In the genomic region with DNA sequence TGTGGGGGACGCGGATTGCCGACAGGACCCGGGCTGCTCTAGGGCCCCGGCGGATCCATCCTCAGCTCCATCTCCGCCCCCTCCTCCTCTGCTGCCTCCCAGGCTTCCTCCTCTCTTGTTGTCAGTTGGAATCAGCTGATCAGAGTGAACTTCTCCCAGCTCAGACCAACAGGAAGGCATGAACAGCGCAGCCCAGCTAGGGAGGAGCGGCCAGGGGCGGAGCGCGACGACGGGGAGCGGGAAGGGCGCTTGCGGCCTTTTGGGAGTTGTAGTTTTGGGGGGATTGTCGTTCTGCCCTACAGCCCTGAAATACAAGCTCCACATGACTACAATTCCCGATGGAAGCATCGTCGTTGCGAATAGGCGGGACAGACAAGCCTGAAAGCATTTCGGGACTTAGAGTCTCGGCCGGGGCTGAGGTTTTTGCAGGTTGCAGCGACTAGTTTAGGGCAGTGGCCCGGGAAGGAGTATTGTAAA, we compare ENCODE assay signal across 8 mouse cellular contexts. TPM values are rescaled to one million over a fixed set of nuclear protein-coding genes. Genes with fewer than 3 reads are reported as not detected.
A peak's percentile ranks its signal among the peaks of the same experiment; 100 is the strongest.
DNase-seq lines count a peak whose midpoint lies in the region; ATAC-seq and TF ChIP-seq lines count a peak whose summit lies in the region.

Gene Zfyve1 (minus strand): TSS at position 198 of the 477 bp plus-strand sequence.

- no peaks in the 10 kb centered on the region for H3K4me1 ChIP-seq in ES-Bruce4 (ENCODE audit: control insufficient read depth, insufficient read depth, low read length)
- peaks cover 34% of the 10 kb centered on the region for H3K4me1 ChIP-seq in forebrain, embryonic 13.5 days
- peaks cover 26% of the 10 kb centered on the region for H3K4me1 ChIP-seq in liver, postnatal 0 days (ENCODE audit: insufficient read depth)
- H3K4me1 ChIP-seq in neural tube, embryonic 14.5 days (ENCODE audit: control insufficient read depth, insufficient read depth, low read length) = peaks cover 19% of the 10 kb centered on the region

- H3K36me3 ChIP-seq in ES-Bruce4 (ENCODE audit: control insufficient read depth, insufficient read depth, low read length, poor library complexity, severe bottlenecking) = peaks cover 14% of the 10 kb centered on the region
- H3K36me3 ChIP-seq in forebrain, embryonic 13.5 days (ENCODE audit: poor library complexity, severe bottlenecking) = peaks cover 27% of the 10 kb centered on the region
- peaks cover 24% of the 10 kb centered on the region; the same call in 1 of the 2 replicates for H3K36me3 ChIP-seq in liver, postnatal 0 days (replicated peaks; ENCODE audit: insufficient read depth, low read length)
- H3K36me3 ChIP-seq in neural tube, embryonic 14.5 days (ENCODE audit: control insufficient read depth, insufficient read depth, low read length) = peaks cover 21% of the 10 kb centered on the region; the same call in 1 of the 2 replicates

- H3K9ac ChIP-seq in ES-Bruce4 (ENCODE audit: low read depth, poor library complexity, severe bottlenecking) = peak within 1 kb of the TSS; percentile 88
- peak within 1 kb of the TSS; percentile 98 for H3K9ac ChIP-seq in forebrain, embryonic 13.5 days
- peak within 1 kb of the TSS; percentile 98 for H3K9ac ChIP-seq in liver, postnatal 0 days (replicated peaks)
- H3K9ac ChIP-seq in neural tube, embryonic 14.5 days (replicated peaks; ENCODE audit: low read depth, low read length) = peak within 1 kb of the TSS; percentile 96

- no peaks in the 10 kb centered on the region for H3K27me3 ChIP-seq in ES-Bruce4 (ENCODE audit: control insufficient read depth, insufficient read depth, low read length, poor library complexity, severe bottlenecking)
- no peaks in the 10 kb centered on the region for H3K27me3 ChIP-seq in forebrain, embryonic 13.5 days
- H3K27me3 ChIP-seq in liver, postnatal 0 days (ENCODE audit: insufficient read depth, low read length) = no peaks in the 10 kb centered on the region
- H3K27me3 ChIP-seq in neural tube, embryonic 14.5 days (ENCODE audit: control insufficient read depth, insufficient read depth, low read length) = no peaks in the 10 kb centered on the region

- peak; percentile 96 to 97 for DNase-seq in heart, postnatal 10 days
- DNase-seq in large intestine, adult 2 months (ENCODE audit: low read depth, low spot score) = peak; percentile 93
- peak; percentile 93 for DNase-seq in liver, postnatal 0 days
- DNase-seq in testis, postnatal 10 days (ENCODE audit: low spot score) = peak; percentile 90

- TF ChIP-seq EP300 in ES-Bruce4 (IDR thresholded peaks at IDR 0.05; ENCODE audit: insufficient read depth, low read depth, low read length) = peak; percentile 48; the same call in 1 of the 2 replicates
- no peak; the same call in 1 of the 2 replicates for TF ChIP-seq EP300 in liver, postnatal 0 days (IDR thresholded peaks at IDR 0.05; ENCODE audit: low read depth)

- H3K4me2 ChIP-seq in forebrain, embryonic 13.5 days = peak within 1 kb of the TSS; percentile 77
- H3K4me2 ChIP-seq in liver, postnatal 0 days (ENCODE audit: low read depth, low read length) = peak within 1 kb of the TSS; percentile 93
- H3K4me2 ChIP-seq in neural tube, embryonic 14.5 days (ENCODE audit: low read depth, low read length) = peak within 1 kb of the TSS; percentile 82

- peak within 1 kb of the TSS; percentile 2; the same call in 1 of the 2 replicates for H3K27ac ChIP-seq in ES-Bruce4 (ENCODE audit: insufficient read depth, low read length)
- H3K27ac ChIP-seq in forebrain, embryonic 13.5 days = peak within 1 kb of the TSS; percentile 96
- peak within 1 kb of the TSS; percentile 99 for H3K27ac ChIP-seq in liver, postnatal 0 days (ENCODE audit: low read depth)
- peak within 1 kb of the TSS; percentile 92 for H3K27ac ChIP-seq in neural tube, embryonic 14.5 days (ENCODE audit: low read depth, low read length)

- no peaks in the 10 kb centered on the region for H3K9me3 ChIP-seq in ES-Bruce4 (replicated peaks; ENCODE audit: control insufficient read depth, insufficient read depth, low read length, poor library complexity, severe bottlenecking)
- no peaks in the 10 kb centered on the region for H3K9me3 ChIP-seq in forebrain, embryonic 13.5 days (replicated peaks)
- H3K9me3 ChIP-seq in liver, postnatal 0 days (ENCODE audit: low read length) = no peaks in the 10 kb centered on the region
- no peaks in the 10 kb centered on the region for H3K9me3 ChIP-seq in neural tube, embryonic 14.5 days (ENCODE audit: control insufficient read depth, low read length)

- ATAC-seq in cerebellum, adult (ENCODE audit: insufficient number of reproducible peaks, low FRiP score, low TSS enrichment) = peak; percentile 100
- ATAC-seq in forebrain, embryonic 13.5 days = peak; percentile 99
- ATAC-seq in liver, postnatal 0 days = peak; percentile 97
- ATAC-seq in neural tube, embryonic 14.5 days (ENCODE audit: low read depth) = peak; percentile 99

- TF ChIP-seq POLR2A in ES-Bruce4 (IDR thresholded peaks at IDR 0.05; ENCODE audit: insufficient read depth, low read length) = peak; percentile 88

- under 1% methylated on average over 28 of the region's 28 CpGs for WGBS in forebrain, embryonic 13.5 days
- WGBS in large intestine, adult 2 months = under 1% methylated on average over 27 of the region's 28 CpGs
- 1% methylated on average over 28 of the region's 28 CpGs for WGBS in liver, postnatal 0 days (ENCODE audit: insufficient replicate concordance)
- WGBS in neural tube, embryonic 14.5 days = under 1% methylated on average over 28 of the region's 28 CpGs

- intact Hi-C loops in heart, postnatal 10 days (cut with DNase I) = loop anchor here (5.0 kb wide), 1 partner anchor 35 kb away; the partner anchor contains the start of gene Rbm25

- TF ChIP-seq CTCF in ES-Bruce4 (IDR thresholded peaks at IDR 0.05; ENCODE audit: low read depth, low read length) = no peak
- no peak for TF ChIP-seq CTCF in liver, postnatal 0 days (IDR thresholded peaks at IDR 0.05; ENCODE audit: low read depth)

- peak within 1 kb of the TSS; percentile 86 for H3K4me3 ChIP-seq in ES-Bruce4 (ENCODE audit: low read depth, low read length)
- peak within 1 kb of the TSS; percentile 95 for H3K4me3 ChIP-seq in forebrain, embryonic 13.5 days
- peak within 1 kb of the TSS; percentile 92 for H3K4me3 ChIP-seq in liver, postnatal 0 days (ENCODE audit: low read depth, low read length)
- H3K4me3 ChIP-seq in neural tube, embryonic 14.5 days (ENCODE audit: low read depth, low read length) = peak within 1 kb of the TSS; percentile 93

RNA-seq across cellular contexts. Expression of gene Zfyve1, which starts in this region (rescaled TPM):
- polyA plus RNA-seq in ES-Bruce4 (2011; ENCODE audit: insufficient read depth, insufficient read length, low read depth, missing spikeins) = 37.7 and 38.0 TPM in 2 replicates
- polyA plus RNA-seq in forebrain, embryonic 13.5 days (2015; fragmentation: Nextera tagmentation; extraction: Ambion mirVana) = 30.1 and 30.8 TPM in 2 replicates
- 10 to 100 TPM; 21.8 to 23.0 TPM for total RNA-seq in heart, postnatal 10 days (2021)
- 19.0 and 34.8 TPM in 2 replicates for polyA plus RNA-seq in large intestine, adult 2 months (2012; rRNA removed)
- polyA plus RNA-seq in liver, postnatal 0 days (2015; fragmentation: Nextera tagmentation; extraction: Ambion mirVana) = 5.5 and 6.4 TPM in 2 replicates
- 23.6 and 29.0 TPM in 2 replicates for polyA plus RNA-seq in neural tube, embryonic 14.5 days (2014; fragmentation: Nextera tagmentation; extraction: Ambion mirVana)

Comparison
In these comparisons a context has a peak if more than half of its experiments do, and no peak if none do; other contexts are left out.
1. Peak in every context shown above with its lines: DNase-seq, ATAC-seq, H3K4me3 ChIP-seq and H3K27ac ChIP-seq.
2. H3K27ac ChIP-seq: peak in every context shown above with its lines; median percentile 99 in liver, postnatal 0 days; 96 in forebrain, embryonic 13.5 days; 92 in neural tube, embryonic 14.5 days; 2 in ES-Bruce4.